Comparison of ENCODE assay signal across 19 mouse cellular contexts in the genomic region with DNA sequence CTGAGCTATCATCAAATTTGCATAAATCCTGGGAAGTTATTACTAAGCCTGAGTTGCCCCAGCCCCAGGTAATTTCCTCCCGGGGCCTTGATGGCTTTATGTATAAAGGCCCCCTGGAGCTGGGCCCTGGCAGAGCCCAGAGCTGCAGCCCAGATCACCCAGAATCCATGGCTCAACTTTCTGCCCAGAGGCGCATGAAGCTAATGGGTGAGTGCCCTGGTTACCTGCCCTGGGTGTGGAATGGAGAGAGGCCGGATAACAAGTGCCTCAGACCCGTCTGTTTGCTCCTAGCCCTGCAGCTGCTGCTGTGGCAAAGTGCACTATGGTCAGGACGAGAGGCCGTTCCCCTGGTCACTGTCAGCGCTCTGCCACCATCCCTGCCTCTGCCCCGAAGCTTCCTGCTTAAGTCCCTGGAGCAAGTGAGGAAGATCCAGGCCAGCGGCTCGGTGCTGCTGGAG. TPM values are rescaled to one million over a fixed set of nuclear protein-coding genes. Genes with fewer than 3 reads are reported as not detected.
DNase-seq lines count a peak whose midpoint lies in the region; ATAC-seq lines count a peak whose summit lies in the region.
"Had no signal": no experiment of that assay in that cellular context is flagged by ENCODE, and none has a peak within 500 bp of the region (broad histone marks: within the 10 kb centered on the region; RNA-seq: fewer than 3 reads in every experiment).

A gene (plus strand): TSS at position 51 of the 458 bp plus-strand sequence.

- peaks cover 15% of the 10 kb centered on the region for H3K4me1 ChIP-seq in heart, embryonic 13.5 days
- 0 out of 2 replicates have a peak, but pooled peaks cover 7% of the 10 kb centered on the region for H3K4me1 ChIP-seq in lung, embryonic 16.5 days (replicated peaks; ENCODE audit: control insufficient read depth, insufficient read depth, low read length)
- H3K4me1 ChIP-seq in embryonic facial prominence, embryonic 13.5 days: peaks cover 14% of the 10 kb centered on the region
- H3K4me1 ChIP-seq in limb, embryonic 13.5 days: peaks cover 14% of the 10 kb centered on the region
- H3K4me1 ChIP-seq: midbrain, embryonic 12.5 days had no signal

- no peaks in the 10 kb centered on the region for H3K9me3 ChIP-seq in heart, embryonic 13.5 days
- no peaks in the 10 kb centered on the region for H3K9me3 ChIP-seq in lung, embryonic 16.5 days (ENCODE audit: control insufficient read depth, low read length)
- no peaks in the 10 kb centered on the region for H3K9me3 ChIP-seq in embryonic facial prominence, embryonic 13.5 days
- no peaks in the 10 kb centered on the region for H3K9me3 ChIP-seq in limb, embryonic 13.5 days
- H3K9me3 ChIP-seq: forebrain, embryonic 10.5 days; lung, embryonic 15.5 days; midbrain, embryonic 12.5 days had no signal

- peaks cover 32% of the 10 kb centered on the region for H3K36me3 ChIP-seq in heart, embryonic 13.5 days
- H3K36me3 ChIP-seq in lung, embryonic 16.5 days (ENCODE audit: control insufficient read depth, insufficient read depth, low read length): peaks cover 15% of the 10 kb centered on the region
- peaks cover 28% of the 10 kb centered on the region for H3K36me3 ChIP-seq in embryonic facial prominence, embryonic 13.5 days
- peaks cover 36% of the 10 kb centered on the region for H3K36me3 ChIP-seq in limb, embryonic 13.5 days

- H3K9ac ChIP-seq in heart, embryonic 13.5 days: peak within 1 kb of the TSS; percentile 47; the same call in 1 of the 2 replicates
- H3K9ac ChIP-seq in lung, embryonic 16.5 days (ENCODE audit: low read length): 0 out of 2 replicates have a peak within 1 kb of the TSS, but pooled peaks have one; percentile 6
- 0 out of 2 replicates have a peak within 1 kb of the TSS, but pooled peaks have one; percentile 36 for H3K9ac ChIP-seq in embryonic facial prominence, embryonic 13.5 days
- 0 out of 2 replicates have a peak within 1 kb of the TSS, but pooled peaks have one; percentile 26 for H3K9ac ChIP-seq in limb, embryonic 13.5 days
- H3K9ac ChIP-seq: lung, embryonic 15.5 days; midbrain, embryonic 12.5 days had no signal

- no peak for ATAC-seq in heart, embryonic 13.5 days (ENCODE audit: extremely low read depth, insufficient number of reproducible peaks, low FRiP score, low TSS enrichment)
- ATAC-seq in lung, embryonic 16.5 days (ENCODE audit: low read depth): no peak
- ATAC-seq in embryonic facial prominence, embryonic 13.5 days (ENCODE audit: insufficient number of reproducible peaks, insufficient read depth, low FRiP score, low TSS enrichment, low read depth): no peak
- ATAC-seq in limb, embryonic 13.5 days (ENCODE audit: low FRiP score, low read depth): no peak

- WGBS in heart, embryonic 13.5 days: 40% methylated on average over 10 of the region's 10 CpGs
- 36% methylated on average over 10 of the region's 10 CpGs for WGBS in lung, embryonic 16.5 days
- WGBS in embryonic facial prominence, embryonic 13.5 days: 32% methylated on average over 10 of the region's 10 CpGs
- WGBS in limb, embryonic 13.5 days: 36% methylated on average over 10 of the region's 10 CpGs

- no peak within 1 kb of the TSS for H3K4me2 ChIP-seq in heart, embryonic 13.5 days
- no peak within 1 kb of the TSS for H3K4me2 ChIP-seq in lung, embryonic 16.5 days (ENCODE audit: low read depth, low read length)
- H3K4me2 ChIP-seq in embryonic facial prominence, embryonic 13.5 days: no peak within 1 kb of the TSS
- H3K4me2 ChIP-seq in limb, embryonic 13.5 days (replicated peaks): no peak within 1 kb of the TSS
- H3K4me2 ChIP-seq: liver, embryonic 11.5 days; lung, embryonic 15.5 days; midbrain, embryonic 12.5 days had no signal

- peaks cover 12% of the 10 kb centered on the region; the same call in 1 of the 2 replicates for H3K27me3 ChIP-seq in heart, embryonic 13.5 days (replicated peaks)
- no peaks in the 10 kb centered on the region for H3K27me3 ChIP-seq in lung, embryonic 16.5 days (ENCODE audit: control insufficient read depth, insufficient read depth, low read depth, low read length)
- no peaks in the 10 kb centered on the region for H3K27me3 ChIP-seq in embryonic facial prominence, embryonic 13.5 days
- H3K27me3 ChIP-seq in limb, embryonic 13.5 days: peaks cover 3% of the 10 kb centered on the region; the same call in 1 of the 2 replicates
- H3K27me3 ChIP-seq: lung, embryonic 15.5 days; midbrain, embryonic 12.5 days had no signal

- H3K4me3 ChIP-seq in heart, embryonic 13.5 days: no peak within 1 kb of the TSS
- no peak within 1 kb of the TSS for H3K4me3 ChIP-seq in lung, embryonic 16.5 days (ENCODE audit: low read length)
- H3K4me3 ChIP-seq in embryonic facial prominence, embryonic 13.5 days: no peak within 1 kb of the TSS
- no peak within 1 kb of the TSS for H3K4me3 ChIP-seq in limb, embryonic 13.5 days
- H3K4me3 ChIP-seq: forebrain, embryonic 10.5 days; lung, embryonic 15.5 days; midbrain, embryonic 12.5 days; myocyte had no signal

- H3K27ac ChIP-seq in heart, embryonic 13.5 days (replicated peaks): no peak within 1 kb of the TSS
- H3K27ac ChIP-seq in lung, embryonic 16.5 days (ENCODE audit: low read length): no peak within 1 kb of the TSS
- no peak within 1 kb of the TSS for H3K27ac ChIP-seq in embryonic facial prominence, embryonic 13.5 days
- H3K27ac ChIP-seq in limb, embryonic 13.5 days: no peak within 1 kb of the TSS
- H3K27ac ChIP-seq: forebrain, embryonic 10.5 days; lung, embryonic 15.5 days; midbrain, embryonic 12.5 days had no signal

- DNase-seq in heart, adult 9 months (ENCODE audit: low spot score in 2 of 2): no peak
- DNase-seq in lung, postnatal 25 days (ENCODE audit: low spot score): no peak
- no peak for DNase-seq in cerebellum, adult 18-20 months
- DNase-seq: adrenal gland, adult 8-10 months; cerebellum, adult 9-10 months; kidney, adult 11 months; kidney, postnatal 25 days; right cerebral cortex, postnatal 4 days had no signal

RNA-seq across cellular contexts. Expression of the gene that starts here (rescaled TPM):
- polyA plus RNA-seq in heart, embryonic 13.5 days (2015; fragmentation: Nextera tagmentation; extraction: Ambion mirVana): not detected in 2 replicates
- polyA plus RNA-seq in lung, embryonic 16.5 days (2015; fragmentation: Nextera tagmentation; extraction: Ambion mirVana): not detected in 2 replicates
- not detected in 2 replicates for polyA plus RNA-seq in embryonic facial prominence, embryonic 13.5 days (2015; fragmentation: Nextera tagmentation; extraction: Ambion mirVana)
- not detected in 2 replicates for polyA plus RNA-seq in limb, embryonic 13.5 days (2015; fragmentation: Nextera tagmentation; extraction: Ambion mirVana)
- polyA plus RNA-seq: forebrain, embryonic 10.5 days; liver, embryonic 11.5 days; lung, embryonic 15.5 days; midbrain, embryonic 12.5 days; myocyte; stomach, embryonic 16.5 days; thymus, postnatal 0 days had no signal
